Mouse (Mus musculus) ES-Bruce4 (cell line): ENCODE results near the gene Ugt1a7c.

Experiments used
- CTCF ChIP-seq: IDR thresholded peaks from one replicate; pipeline ENCODE4 v1.8.1; 2011; ENCODE audit warnings: low read depth, low read length
- EP300 ChIP-seq: IDR thresholded peaks from 2 replicates; pipeline ENCODE4 v1.6.1; 2011; ENCODE audit warnings: low read depth, low read length; ENCODE audit not compliant: insufficient read depth
- POLR2A ChIP-seq: IDR thresholded peaks from one replicate; pipeline ENCODE4 v1.8.1; 2011; ENCODE audit warnings: low read length; ENCODE audit not compliant: insufficient read depth

DNA sequence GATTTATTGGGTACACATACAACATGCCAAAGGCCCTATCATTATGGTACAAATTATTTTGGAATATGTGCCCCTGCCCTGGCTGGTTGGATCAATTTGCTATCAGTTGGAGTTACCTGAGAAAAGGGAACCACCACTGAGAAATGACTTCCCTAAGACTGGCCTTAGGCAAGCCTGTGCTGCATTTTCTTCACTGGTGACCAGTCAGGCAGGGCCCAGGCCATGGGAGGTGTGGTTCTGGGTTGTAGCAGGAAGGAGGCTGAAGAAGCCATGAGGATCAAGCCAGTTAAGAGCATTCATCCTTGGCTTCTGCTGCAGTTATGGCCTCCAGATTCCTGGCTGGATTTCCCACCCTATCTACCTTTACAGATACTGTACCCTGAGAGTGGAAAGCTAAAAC lies 2.5 kb upstream of the Ugt1a7c start:
- TF ChIP-seq POLR2A (no peak), EP300 (no peak), CTCF (no peak)
